Mouse (Mus musculus) CH12.LX (cell line): ENCODE measurements around the gene Asic2.

Experiments
- CTCF ChIP-seq, 2 experiments: IDR thresholded peaks in 1 of 2; conservative IDR thresholded peaks in 1 of 2; 2 replicates each; pipeline ENCODE4 v1.5.1; 2011 to 2012; ENCODE audit warnings: low read depth in 2 of 2, low read length in 2 of 2, improper control_type of control experiment in 1 of 2, inconsistent platforms in 1 of 2, mild to moderate bottlenecking in 1 of 2, moderate library complexity in 1 of 2
- E2F4 ChIP-seq: IDR thresholded peaks from 2 replicates; pipeline ENCODE4 v1.6.1; 2011; ENCODE audit warnings: low read depth, low read length, improper control_type of control experiment; ENCODE audit not compliant: insufficient replicate concordance
- EP300 ChIP-seq: IDR thresholded peaks from 2 replicates; pipeline ENCODE4 v1.6.1; 2011; ENCODE audit warnings: low read length, improper control_type of control experiment
- ETS1 ChIP-seq: conservative IDR thresholded peaks from 2 replicates; pipeline ENCODE4 v1.6.1; 2012; ENCODE audit warnings: low read depth, mild to moderate bottlenecking, inconsistent platforms, low read length, improper control_type of control experiment, moderate library complexity
- GABPA ChIP-seq: IDR thresholded peaks from 2 replicates; pipeline ENCODE4 v1.6.1; 2012; ENCODE audit warnings: low read depth, low read length, improper control_type of control experiment, inconsistent platforms; ENCODE audit not compliant: insufficient replicate concordance
- IRF4 ChIP-seq: IDR thresholded peaks from 2 replicates; pipeline ENCODE4 v1.6.1; 2014; ENCODE audit warnings: low read depth, mild to moderate bottlenecking, inconsistent platforms, low read length, improper control_type of control experiment
- JUND ChIP-seq: conservative IDR thresholded peaks from 2 replicates; pipeline ENCODE4 v1.6.1; 2011; ENCODE audit warnings: low read depth, low read length, improper control_type of control experiment
- MAZ ChIP-seq: IDR thresholded peaks from 2 replicates; pipeline ENCODE4 v1.6.1; 2012; ENCODE audit warnings: low read depth, mild to moderate bottlenecking, inconsistent platforms, low read length, improper control_type of control experiment, moderate library complexity
- MYC ChIP-seq: IDR thresholded peaks from 2 replicates; pipeline ENCODE4 v1.6.1; 2011; ENCODE audit warnings: low read depth, mild to moderate bottlenecking, improper control_type of control experiment, low read length
- POLR2A ChIP-seq: IDR thresholded peaks from 2 replicates; pipeline ENCODE4 v1.6.1; 2011; ENCODE audit warnings: low read depth, mild to moderate bottlenecking, improper control_type of control experiment, low read length
- TBP ChIP-seq: conservative IDR thresholded peaks from 2 replicates; pipeline ENCODE4 v1.6.1; 2011; ENCODE audit warnings: low read depth, low read length, improper control_type of control experiment
- USF1 ChIP-seq: IDR thresholded peaks from 2 replicates; pipeline ENCODE4 v1.6.1; 2014; ENCODE audit warnings: low read depth, mild to moderate bottlenecking, inconsistent platforms, low read length, improper control_type of control experiment
- ZC3H11A ChIP-seq: IDR thresholded peaks from 2 replicates; pipeline ENCODE4 v1.6.1; 2012; ENCODE audit warnings: low read depth, mild to moderate bottlenecking, inconsistent platforms, low read length, improper control_type of control experiment
- ZKSCAN1 ChIP-seq: IDR thresholded peaks from 2 replicates; pipeline ENCODE4 v1.6.1; 2012; ENCODE audit warnings: low read depth, inconsistent platforms, low read length, improper control_type of control experiment, borderline replicate concordance

DNA sequence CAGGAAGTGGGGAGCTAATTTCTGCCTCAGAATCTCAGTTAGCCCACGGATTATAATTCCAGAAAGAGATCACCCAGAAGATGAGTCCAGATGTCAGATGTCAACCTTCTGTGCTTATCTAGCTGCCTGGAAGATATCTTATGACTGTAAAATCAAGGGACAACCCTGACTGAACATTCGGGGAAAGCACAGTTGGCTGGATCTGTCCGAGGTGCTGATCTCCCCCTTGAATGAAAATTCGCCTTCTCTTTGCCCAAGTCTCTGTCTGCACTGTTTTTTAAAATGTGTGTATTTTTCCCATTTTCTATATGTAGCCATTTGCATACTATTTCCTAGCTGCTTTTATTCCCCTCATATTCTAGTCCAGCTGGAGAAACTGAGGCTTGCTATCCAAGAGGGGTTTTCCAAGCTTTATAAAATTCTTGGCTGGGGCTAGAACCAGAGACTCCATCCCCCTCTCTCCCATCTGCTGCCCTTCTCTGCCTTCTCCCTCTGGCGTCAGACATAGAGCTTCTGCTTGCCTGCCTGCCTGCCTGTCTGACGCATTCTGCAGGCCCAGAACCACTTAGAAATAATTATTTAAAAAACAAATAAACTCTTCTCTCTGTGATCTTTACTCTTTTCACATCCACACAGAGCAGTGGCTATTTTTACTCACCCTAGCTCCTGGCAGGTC lies 481.9 kb downstream of the Asic2 start:
- TF ChIP-seq CTCF (conservative IDR thresholded peaks at IDR 0.05 in 1 of 2, IDR thresholded peaks at IDR 0.05 in 1 of 2; ENCODE audit: low read depth in 2 of 2, low read length in 2 of 2) (no peak), ETS1 (no peak), EP300 (no peak), JUND (no peak), MAZ (no peak), MYC (no peak), IRF4 (no peak), ZC3H11A (no peak), E2F4 (no peak), USF1 (no peak), TBP (no peak), GABPA (no peak), ZKSCAN1 (no peak), POLR2A (no peak)
